Mouse (Mus musculus) NIH3T3 (cell line): ENCODE measurements around the gene Ank2.

Experiments
- DNase-seq: peaks from one replicate; pipeline ENCODE4 v3.0.0-alpha.2; 2012; ENCODE audit warnings: low read depth

The Ank2 gene

GRCm38 (mm10) chr3:127498742-127499400 lies at the start of gene Ank2:
Ank2 (minus strand) TSS chr3:127499350.
- no peak for DNase-seq

GRCm38 (mm10) chr3:127547882-127548281 lies 48.7 kb upstream of the Ank2 start:
- peak; percentile 59 for DNase-seq

- DNase-seq = no peak
These were observed 45.5 kb upstream of the Ank2 start for GRCm38 (mm10) chr3:127544610-127545121.

DNA sequence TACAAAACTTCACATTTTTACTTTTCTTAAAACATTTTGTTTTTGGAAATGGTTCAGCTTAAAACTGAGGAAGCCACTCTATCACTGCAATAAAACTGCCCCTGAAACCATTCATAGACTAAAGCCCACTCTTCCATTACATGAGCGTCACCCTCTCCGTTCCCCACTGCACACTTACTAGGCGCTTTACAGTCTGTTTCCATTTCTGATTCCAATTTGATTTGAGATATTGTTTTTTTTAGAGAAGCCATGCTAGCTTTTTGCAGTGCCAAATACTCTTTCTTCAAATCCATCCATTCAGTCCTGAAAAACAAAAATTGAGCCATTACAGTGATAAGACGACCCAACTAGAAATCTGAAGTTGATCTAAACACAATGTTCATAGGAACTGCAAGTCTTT lies 44.8 kb upstream of the Ank2 start:
- DNase-seq = no peak

GRCm38 (mm10) chr3:127539193-127539592 lies 40.0 kb upstream of the Ank2 start:
- no peak for DNase-seq

DNA sequence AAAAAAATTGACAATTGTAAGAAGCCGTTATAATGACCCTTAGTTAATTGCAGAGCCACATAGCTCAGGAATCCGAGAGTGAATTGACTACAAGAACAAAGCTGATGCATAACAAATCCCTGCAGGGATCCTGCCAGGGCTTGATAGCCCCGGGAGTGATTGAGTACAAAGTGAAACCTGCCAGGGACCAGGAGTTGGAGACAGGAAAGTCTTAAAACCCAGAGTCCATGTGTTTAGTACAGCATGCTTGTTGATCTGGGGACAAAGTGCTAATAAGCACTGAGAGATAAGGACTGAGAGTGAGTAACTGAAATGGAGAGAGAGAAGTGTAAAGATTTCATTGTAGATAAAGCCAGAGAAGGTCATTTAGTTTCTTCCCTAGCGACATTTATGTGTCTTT lies 31.1 kb upstream of the Ank2 start:
- no peak for DNase-seq

GRCm38 (mm10) chr3:127529824-127530223 lies 30.7 kb upstream of the Ank2 start:
- DNase-seq = no peak

- no peak for DNase-seq
These were observed 30.1 kb upstream of the Ank2 start for GRCm38 (mm10) chr3:127529210-127529609.

DNA sequence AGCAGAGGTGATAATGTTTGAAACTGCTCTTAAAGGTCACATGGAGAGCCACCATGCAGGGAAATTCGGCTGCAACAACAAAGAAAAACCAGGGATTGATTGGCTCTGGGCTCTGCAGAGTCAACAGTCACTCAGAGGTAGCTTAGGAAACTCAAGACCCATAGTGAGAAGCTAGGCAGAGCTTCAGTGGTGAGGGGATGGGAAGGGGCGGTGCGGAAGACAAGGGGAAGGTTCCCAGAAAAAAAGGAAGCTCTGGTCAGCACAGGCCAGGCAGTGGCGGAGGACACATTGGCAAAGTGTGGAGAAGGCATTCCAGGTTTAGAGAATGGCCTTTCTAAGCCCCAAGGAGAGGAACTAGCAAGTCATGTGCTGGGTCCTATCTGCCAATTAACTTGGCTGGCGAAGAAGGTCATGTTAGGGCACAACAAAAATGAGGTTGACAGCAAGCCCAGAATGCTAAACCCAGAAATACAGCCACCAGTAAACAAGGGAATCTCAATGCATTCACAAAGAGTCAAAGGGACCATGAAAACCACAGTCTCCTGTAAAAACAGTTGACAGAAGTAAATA lies 28.4 kb upstream of the Ank2 start:
- DNase-seq = no peak

DNA sequence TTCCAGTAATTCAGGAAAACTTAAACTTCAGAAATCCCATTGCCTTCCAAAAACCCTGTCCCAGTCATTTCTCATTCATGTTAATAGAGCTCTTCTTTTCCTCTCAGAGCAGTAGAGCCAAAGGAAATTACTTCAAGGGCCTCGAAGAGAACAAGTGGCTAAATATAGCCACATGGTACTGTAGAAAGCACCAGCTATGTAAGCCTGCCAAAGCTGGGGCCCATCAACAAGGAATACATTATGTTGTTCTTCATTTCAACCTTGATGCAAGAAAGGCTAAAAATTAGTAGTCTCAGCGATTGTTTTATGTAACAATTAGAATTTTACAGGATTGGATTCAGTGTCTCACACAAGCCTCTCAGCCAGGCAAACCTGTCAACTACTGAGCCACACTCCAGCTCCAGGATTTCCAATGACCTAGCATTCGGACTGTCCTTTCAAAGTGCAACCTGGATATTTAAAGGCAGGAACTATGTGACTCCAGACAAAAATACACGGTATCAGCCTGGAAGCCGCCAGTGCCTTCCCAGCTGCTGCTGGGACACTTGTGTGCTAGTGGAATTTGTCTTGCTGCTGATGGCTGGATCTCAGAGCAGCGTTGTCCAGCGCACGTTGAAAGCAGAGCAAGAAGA lies 26.2 kb upstream of the Ank2 start:
- DNase-seq = no peak

DNA sequence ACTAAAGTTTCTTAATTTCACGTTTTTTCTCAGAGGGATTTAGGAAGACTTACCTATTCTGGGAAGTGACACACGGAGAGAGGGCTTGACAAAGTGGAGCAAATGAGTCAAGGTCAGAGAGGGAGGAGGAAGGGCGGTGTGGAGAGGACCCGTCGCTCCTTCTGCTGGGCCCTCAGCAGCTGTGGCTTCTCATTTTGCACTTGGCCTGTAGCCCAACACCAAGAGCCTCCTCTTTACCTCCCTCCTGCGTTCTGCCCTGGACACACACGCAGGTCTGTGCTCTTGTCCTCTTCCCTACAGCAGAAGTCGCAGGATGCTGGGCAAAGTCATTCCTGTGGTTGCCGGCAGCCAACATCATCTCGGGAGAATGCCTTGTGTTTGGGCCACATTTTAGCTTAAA lies 22.0 kb upstream of the Ank2 start:
- peak; percentile 26 for DNase-seq

DNA sequence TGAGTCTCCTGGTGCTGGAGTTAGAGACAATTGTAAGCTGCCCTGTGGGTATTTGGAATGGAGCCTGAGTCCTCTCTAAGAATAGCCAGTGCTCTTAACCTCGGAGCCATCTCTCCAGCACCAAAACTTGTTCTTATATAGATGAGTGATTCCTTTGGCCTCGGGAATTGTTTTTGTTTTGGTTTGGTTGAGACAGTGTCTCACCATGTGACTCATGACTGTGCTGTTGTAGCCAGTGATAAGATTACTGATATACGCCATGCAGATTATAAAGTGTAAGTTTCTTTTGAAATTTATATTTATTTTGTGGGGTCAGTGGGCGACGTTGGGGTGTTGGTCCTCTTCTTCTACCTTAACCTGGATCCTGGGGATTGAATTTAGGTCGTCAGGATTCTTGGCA lies 21.1 kb upstream of the Ank2 start:
- DNase-seq = peak; percentile 33

DNA sequence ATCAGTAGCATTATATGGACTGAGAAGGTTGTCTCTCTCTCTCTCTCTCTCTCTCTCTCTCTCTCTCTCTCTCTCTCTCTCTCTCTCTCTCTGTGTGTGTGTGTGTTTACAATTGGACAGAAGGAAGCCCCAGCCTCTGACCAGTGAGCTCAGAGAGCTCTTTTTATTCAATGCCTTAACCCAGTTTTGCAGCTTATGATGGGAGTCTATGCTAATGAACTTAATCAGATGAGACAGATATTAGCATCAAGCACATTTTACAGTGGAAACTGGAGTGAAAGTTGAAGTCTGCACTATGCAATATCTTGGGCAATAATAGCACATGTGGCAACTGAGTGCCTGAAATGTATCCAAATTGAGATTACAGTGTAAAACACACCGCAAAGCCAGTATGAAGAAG lies 16.1 kb upstream of the Ank2 start:
- DNase-seq = no peak

DNA sequence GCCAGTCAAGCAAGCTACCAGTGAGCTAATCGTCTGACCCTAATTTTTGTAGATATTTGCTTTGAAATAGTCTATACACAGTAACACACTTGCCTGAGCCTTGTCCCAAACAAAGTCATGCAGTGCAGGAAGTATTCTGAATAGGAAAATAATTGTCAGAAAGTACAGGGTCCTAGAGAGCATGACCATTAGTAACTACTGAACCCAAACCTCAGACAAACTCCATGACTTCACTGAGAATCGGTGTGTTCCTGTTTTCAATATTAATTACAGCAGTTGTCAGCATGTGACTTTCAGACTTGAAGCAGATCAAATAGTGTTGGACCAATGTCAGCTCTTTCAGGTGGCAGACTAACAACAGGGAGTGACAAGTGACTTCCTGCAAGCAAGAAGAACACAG lies 14.5 kb upstream of the Ank2 start:
- DNase-seq = no peak

DNA sequence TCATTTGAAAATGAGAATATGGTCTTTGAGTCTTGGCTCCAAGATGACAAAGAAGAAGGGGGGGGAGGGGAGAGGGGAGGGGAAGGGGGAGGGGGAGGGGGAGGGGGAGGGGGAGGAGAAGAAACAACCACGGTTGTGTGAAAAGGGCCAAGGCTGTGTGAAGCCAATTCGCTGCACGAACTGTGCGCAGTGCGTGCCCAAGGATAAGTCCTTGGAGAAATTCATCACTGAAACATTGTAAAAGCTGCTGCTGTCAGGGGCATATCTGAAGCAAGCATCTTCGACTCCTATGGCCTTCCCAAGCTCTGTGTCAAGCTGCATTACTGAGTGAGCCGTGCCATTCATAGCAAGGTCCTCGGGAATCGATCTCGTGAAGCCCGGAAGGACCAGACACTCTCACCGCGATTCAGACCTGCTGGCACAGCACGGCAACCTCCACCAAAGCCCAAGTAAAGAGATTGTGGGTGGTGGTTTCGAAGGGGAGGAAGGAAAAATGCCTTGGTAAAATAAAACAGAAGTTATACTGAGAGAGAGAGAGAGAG lies 13.7 kb upstream of the Ank2 start:
- no peak for DNase-seq

- DNase-seq = no peak
These were observed 12.9 kb upstream of the Ank2 start for GRCm38 (mm10) chr3:127511786-127512746.

GRCm38 (mm10) chr3:127507878-127508783 lies 9.0 kb upstream of the Ank2 start:
- DNase-seq = no peak

DNA sequence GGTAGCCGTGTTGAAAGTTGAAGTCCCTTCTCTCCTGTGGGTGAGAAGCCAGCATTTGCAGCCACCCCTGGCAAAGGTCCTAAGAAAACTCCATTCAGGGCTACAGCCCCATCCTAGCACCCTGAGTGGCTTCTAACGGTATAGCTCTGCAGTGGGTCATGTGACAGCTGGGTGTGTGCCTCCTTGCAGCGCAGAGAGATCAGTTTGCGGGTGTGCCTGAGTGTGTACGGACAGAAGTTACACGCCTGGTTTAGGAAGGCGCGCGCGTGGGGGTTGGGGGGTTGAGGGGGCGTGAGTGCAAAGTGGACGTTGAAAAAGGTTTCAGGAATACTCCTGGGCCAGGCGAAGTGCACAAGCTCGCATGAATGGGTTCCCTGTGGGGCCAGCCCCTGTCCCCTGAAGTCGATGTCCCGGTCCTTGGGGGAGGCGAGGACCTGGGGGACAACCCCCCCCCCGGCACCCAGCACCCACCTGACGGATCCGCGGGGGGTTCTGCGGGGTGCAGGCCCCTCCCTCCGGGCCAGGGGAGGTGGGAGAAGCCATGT lies 881 bp downstream of the Ank2 start:
- DNase-seq = no peak

DNA sequence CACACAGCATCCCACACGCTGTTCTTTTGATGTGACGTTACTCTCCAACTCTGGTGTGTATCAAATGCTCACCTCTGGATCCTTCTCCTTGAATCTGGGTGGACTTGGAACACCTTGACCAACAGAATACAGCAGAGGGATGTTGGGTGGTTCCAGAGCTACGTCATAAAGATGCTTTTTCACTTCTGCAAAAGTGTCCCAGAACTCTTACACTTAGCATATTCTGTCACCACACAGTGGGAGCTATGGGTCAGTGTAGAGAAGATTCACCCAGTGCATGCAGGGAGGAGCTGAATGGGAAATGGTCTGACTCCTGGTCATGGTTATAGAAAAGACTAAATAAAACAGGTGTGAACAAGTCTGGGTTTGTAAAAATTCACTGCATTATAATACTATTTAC lies 6.5 kb downstream of the Ank2 start:
- no peak for DNase-seq

- peak; percentile 15 for DNase-seq
These were observed 11.8 kb downstream of the Ank2 start for GRCm38 (mm10) chr3:127487302-127487701.

DNA sequence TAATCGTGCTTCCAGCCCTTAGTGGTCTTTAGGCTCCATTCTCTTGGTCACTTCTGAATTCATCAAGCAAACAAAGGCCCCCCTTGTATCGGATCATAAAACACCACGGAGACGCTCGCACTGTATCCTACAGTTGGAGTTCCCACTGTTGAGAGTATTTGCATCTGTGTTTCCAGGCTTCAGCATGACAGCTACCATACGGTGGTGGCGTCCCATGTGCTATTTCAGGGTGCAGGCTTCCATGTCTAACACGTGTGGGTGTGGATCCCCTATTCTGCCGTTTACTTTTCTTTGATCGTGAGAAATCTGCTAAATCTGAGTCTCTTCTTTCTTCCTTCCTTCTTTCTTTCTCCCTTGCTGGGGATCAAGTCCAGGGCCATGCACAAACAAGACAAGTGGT lies 14.0 kb downstream of the Ank2 start:
- DNase-seq = no peak
